Mouse (Mus musculus): ENCODE measurements around the gene Il21r. TPM values are rescaled to one million over a fixed set of nuclear protein-coding genes. Genes with fewer than 3 reads are reported as not detected.

Gene Il21r
- polyA plus RNA-seq (2016; fragmentation: Nextera tagmentation; extraction: Ambion mirVana): 0.27 and 0.35 TPM in 2 replicates

DNA sequence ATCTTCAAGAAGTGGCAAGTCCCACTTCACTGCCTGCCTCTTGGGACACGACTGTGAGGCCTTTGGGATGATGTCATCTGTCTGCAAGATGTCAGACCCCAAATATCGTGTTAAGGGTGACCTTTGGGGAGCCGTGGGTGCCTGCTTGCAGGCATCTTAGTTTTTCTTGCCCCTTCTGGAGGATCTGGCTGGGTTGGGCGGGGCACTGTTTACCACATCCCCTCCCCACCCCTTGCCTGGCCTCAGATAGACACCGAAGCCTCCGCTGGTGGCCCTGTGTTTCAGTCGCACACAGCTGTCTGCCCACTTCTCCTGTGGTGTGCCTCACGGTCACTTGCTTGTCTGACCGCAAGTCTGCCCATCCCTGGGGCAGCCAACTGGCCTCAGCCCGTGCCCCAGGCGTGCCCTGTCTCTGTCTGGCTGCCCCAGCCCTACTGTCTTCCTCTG lies at the start of gene Il21r:
TSS of gene Il21r (plus strand) at position 245 of the 447 bp plus-strand sequence.
- ATAC-seq (ENCODE audit: low FRiP score, low read depth): no peak
- no peak within 1 kb of the TSS for H3K27ac ChIP-seq

DNA sequence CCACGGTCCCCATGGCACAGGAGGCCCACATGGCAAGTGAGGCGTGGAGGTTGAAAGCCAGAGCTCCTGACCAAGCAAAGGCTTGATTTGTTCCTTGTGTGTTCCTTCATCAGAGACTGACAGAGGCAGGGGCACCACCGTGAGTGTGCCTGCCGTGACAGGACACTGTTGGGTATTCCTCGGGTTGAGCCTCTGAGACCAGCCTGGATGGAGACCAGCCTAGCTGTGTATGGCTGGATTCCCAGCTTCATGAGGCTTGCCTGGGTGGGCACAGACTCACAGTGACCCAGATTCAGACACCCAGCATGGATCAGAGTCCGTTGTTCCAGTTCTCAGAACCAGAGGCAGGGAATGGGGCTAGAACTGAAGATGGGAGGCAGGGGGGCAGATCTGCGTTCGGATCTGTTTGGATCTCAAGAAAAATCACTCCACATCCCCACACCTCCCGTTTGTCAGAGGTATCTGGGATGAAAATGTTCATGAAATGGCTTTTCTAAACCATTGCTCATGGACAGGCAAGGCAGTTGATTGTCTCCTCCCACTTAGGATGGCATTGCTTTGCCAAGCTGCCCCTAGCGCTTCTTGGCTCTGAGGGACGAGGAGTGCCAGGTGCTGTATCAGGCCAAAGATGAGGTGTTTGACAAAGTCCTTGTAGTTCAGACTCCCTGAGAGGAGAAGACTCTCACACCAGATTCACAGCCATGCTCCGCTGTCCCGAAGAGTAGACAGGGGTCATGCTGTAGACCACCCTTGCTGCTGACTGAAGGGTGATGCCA lies 49.4 kb upstream of the Il21r start:
- Histone ChIP-seq H3K9ac (no peak overlapping the region), H3K4me2 (replicated peaks) (peak overlapping the region; percentile 22; the same call in 1 of the 2 replicates), H3K4me1 (peaks cover 14% of the 10 kb centered on the region; the same call in 1 of the 2 replicates), H3K27ac (no peak overlapping the region), H3K9me3 (no peaks in the 10 kb centered on the region), H3K4me3 (no peak overlapping the region), H3K27me3 (replicated peaks) (peaks cover 25% of the 10 kb centered on the region; the same call in 1 of the 2 replicates), H3K36me3 (no peaks in the 10 kb centered on the region)
- 89% methylated on average over 13 of the region's 13 CpGs for whole genome bisulfite sequencing
- no peak for ATAC-seq (ENCODE audit: low FRiP score, low read depth)

More for the DNA sequence above, at the start of gene Il21r:
- Histone ChIP-seq H3K9ac (no peak within 1 kb of the TSS), H3K4me3 (no peak within 1 kb of the TSS), H3K36me3 (no peaks in the 10 kb centered on the region), H3K4me2 (replicated peaks) (no peak within 1 kb of the TSS), H3K9me3 (no peaks in the 10 kb centered on the region), H3K4me1 (no peaks in the 10 kb centered on the region; the same call in 1 of the 2 replicates), H3K27me3 (replicated peaks) (no peaks in the 10 kb centered on the region)
- WGBS: 74% methylated on average over 11 of the region's 11 CpGs

DNA sequence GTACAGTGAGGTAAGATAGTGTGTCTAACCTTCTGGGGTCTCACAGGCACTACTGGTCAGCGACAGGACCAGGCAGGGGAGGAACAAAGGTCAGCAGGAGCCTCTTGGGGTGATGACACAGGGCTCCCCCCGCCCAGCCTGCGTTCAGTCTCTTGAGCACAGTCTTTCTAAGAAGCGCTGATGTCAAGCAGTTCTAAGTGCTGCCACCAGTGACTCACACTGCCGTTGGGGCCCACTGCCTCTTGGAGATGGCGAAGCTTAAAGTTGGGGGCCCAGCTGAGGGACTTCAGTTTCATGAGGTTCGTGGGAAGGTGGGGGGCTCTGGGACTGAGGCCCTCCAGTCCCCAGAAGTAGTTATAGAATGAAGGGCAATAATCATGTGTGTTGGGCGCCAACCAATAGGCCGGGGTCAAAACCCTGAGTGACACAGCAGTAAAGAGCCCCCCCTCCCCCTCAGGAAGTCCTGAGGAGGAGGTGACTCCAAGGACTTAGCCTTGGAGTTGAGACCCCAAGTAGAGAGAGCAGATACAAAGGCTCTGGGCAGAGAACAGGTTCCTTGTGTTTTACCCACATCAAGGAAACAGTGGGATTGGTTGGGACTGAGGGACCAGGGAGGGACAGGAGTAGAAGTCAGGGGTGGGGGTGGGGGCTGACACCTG lies 48.6 kb upstream of the Il21r start:
- no peak overlapping the region for H3K9ac ChIP-seq
- H3K4me3 ChIP-seq: no peak overlapping the region
- 87% methylated on average over 9 of the region's 9 CpGs for WGBS
- no peak for ATAC-seq (ENCODE audit: low FRiP score, low read depth)
- H3K36me3 ChIP-seq: no peaks in the 10 kb centered on the region
- H3K9me3 ChIP-seq: no peaks in the 10 kb centered on the region
- H3K27me3 ChIP-seq (replicated peaks): peaks cover 25% of the 10 kb centered on the region; the same call in 1 of the 2 replicates
- no peak overlapping the region for H3K4me2 ChIP-seq (replicated peaks)
- H3K4me1 ChIP-seq: peaks cover 14% of the 10 kb centered on the region; the same call in 1 of the 2 replicates
- H3K27ac ChIP-seq: no peak overlapping the region

DNA sequence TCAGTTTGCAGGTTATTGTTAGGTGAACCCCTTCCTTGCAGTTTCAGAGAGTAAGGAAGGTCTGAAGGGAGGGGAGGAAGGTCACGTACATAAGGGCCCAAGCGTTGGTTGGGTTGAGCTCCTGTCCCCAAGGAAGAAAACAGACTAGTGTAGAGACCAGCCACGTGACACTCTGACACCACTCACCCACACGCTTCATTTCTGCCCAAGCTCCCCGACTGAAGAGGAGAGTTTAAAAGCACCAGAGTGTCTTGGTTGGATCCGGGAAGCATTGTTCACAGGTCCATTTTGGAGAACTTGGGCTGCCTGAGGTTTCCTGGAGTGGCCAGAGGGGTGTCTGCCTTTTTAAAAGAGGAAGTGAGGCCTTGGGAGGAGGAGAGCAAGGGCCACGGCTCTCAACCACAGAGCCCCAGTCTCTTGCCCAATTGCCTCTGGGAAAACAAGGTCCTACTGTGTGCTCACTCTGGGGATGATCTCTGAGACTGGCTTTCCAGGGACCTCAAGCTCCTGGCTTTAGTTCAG lies 47.8 kb upstream of the Il21r start:
- Histone ChIP-seq H3K27ac (no peak overlapping the region), H3K27me3 (replicated peaks) (peaks cover 21% of the 10 kb centered on the region; the same call in 1 of the 2 replicates), H3K4me3 (no peak overlapping the region), H3K4me1 (peaks cover 14% of the 10 kb centered on the region; the same call in 1 of the 2 replicates), H3K9ac (no peak overlapping the region), H3K4me2 (replicated peaks) (no peak overlapping the region), H3K9me3 (no peaks in the 10 kb centered on the region), H3K36me3 (no peaks in the 10 kb centered on the region)
- ATAC-seq (ENCODE audit: low FRiP score, low read depth): no peak
- WGBS: 90% methylated on average over 7 of the region's 7 CpGs

DNA sequence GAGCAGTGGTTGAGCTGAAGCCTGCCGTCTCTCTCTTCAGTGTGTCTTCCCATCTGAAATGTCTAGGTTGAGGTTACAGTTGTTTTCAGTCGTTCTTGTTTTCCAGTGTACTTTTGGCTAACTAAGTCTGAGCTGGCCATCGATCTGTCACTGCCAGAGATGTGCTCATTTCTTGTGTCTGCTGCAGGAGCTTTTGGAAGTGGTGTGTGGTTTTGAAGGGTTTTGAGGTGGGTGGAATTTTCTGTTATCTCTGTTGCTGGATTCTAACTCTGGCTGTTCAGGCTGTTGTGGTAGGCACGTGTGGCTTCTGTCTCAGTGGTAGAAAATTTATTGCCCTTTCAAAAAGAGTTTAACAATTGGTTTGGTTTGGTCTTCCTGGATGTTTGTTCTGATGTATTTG lies 47.1 kb upstream of the Il21r start:
- no peak overlapping the region for H3K9ac ChIP-seq
- no peak overlapping the region for H3K4me3 ChIP-seq
- H3K27me3 ChIP-seq (replicated peaks): peaks cover 14% of the 10 kb centered on the region; the same call in 1 of the 2 replicates
- H3K9me3 ChIP-seq: no peaks in the 10 kb centered on the region
- 70% methylated on average over 4 of the region's 4 CpGs for WGBS
- no peak for ATAC-seq (ENCODE audit: low FRiP score, low read depth)
- H3K36me3 ChIP-seq: no peaks in the 10 kb centered on the region
- peaks cover 14% of the 10 kb centered on the region; the same call in 1 of the 2 replicates for H3K4me1 ChIP-seq
- H3K4me2 ChIP-seq (replicated peaks): no peak overlapping the region
- H3K27ac ChIP-seq: no peak overlapping the region

DNA sequence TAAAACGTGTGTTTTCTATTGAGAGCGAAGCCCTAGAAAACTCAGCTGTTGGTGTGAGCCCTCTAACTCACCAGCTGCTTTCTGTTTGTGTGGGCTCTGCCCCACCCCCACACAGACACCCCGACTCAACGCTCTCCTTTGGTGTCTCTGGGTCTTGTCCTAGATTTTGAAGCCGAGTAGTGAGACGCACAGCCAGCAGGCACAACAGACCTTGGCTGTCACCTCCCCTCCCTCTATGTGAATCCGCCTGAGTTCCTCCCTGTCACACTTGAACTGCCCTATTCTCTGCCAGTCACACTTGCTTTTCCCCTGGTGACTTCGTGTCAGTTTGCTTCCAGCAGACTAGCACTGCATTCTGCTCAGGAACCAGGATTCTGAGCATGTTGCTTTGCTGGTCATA lies 46.4 kb upstream of the Il21r start:
- H3K9me3 ChIP-seq: no peaks in the 10 kb centered on the region
- no peak overlapping the region for H3K4me3 ChIP-seq
- peaks cover 11% of the 10 kb centered on the region; the same call in 1 of the 2 replicates for H3K27me3 ChIP-seq (replicated peaks)
- H3K4me2 ChIP-seq (replicated peaks): no peak overlapping the region
- peaks cover 7% of the 10 kb centered on the region; the same call in 1 of the 2 replicates for H3K4me1 ChIP-seq
- no peaks in the 10 kb centered on the region for H3K36me3 ChIP-seq
- H3K27ac ChIP-seq: no peak overlapping the region
- H3K9ac ChIP-seq: no peak overlapping the region
- 73% methylated on average over 8 of the region's 8 CpGs for whole genome bisulfite sequencing
- no peak for ATAC-seq (ENCODE audit: low FRiP score, low read depth)

DNA sequence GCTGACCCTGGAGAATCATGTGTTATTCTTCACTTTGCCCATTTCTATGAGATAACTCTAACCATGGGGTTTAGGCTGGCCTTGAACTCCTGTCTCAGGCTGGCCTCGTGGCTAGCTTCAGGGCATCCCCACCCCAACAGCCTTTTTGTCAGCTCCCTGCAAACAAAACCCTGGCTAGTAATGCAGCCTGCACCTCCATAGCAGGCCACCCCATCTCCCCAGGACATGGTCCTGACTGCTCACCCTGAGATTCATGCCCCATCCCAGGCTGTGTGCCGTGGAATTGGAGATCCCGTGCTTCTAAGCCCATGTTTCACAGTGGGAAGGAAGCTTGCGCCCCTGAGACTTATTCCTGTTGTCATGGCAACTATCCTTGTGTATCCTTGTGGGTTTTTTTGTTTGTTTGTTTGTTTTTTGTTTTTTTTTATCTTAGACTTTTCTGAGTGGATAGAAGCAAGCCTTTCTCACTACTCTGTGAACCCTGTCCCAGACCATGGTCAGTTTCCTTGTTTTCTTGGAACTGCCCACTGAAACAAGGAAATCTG lies 44.8 kb upstream of the Il21r start:
- 75% methylated on average over 4 of the region's 4 CpGs for WGBS
- no peak for ATAC-seq (ENCODE audit: low FRiP score, low read depth)
- no peak overlapping the region for H3K27ac ChIP-seq
- no peaks in the 10 kb centered on the region for H3K36me3 ChIP-seq
- no peak overlapping the region for H3K9ac ChIP-seq
- 0 out of 2 replicates have a peak, but pooled peaks cover 3% of the 10 kb centered on the region for H3K27me3 ChIP-seq (replicated peaks)
- no peak overlapping the region for H3K4me2 ChIP-seq (replicated peaks)
- H3K9me3 ChIP-seq: no peaks in the 10 kb centered on the region
- no peaks in the 10 kb centered on the region; the same call in 1 of the 2 replicates for H3K4me1 ChIP-seq
- H3K4me3 ChIP-seq: no peak overlapping the region

DNA sequence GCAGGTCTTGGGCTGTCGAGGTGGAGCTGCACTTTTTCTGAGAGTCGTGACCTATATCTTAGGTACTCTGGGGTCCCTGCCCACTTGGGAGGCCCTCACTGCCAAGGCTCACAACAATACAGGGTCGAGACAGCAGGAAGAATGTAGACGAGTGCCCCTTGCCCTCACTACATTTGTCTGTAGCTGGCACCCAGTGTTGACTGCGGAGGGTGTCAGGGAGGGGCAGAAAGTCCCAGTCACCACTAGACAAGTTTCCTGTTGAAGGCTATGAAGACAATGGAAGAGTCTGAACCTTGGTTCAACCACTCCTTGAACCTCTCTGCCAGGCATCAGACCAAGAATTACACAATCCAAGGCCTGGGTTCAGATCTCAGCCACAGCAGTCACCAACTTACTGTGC lies 44.2 kb upstream of the Il21r start:
- H3K4me2 ChIP-seq (replicated peaks): no peak overlapping the region
- no peak overlapping the region for H3K4me3 ChIP-seq
- H3K27ac ChIP-seq: no peak overlapping the region
- H3K36me3 ChIP-seq: no peaks in the 10 kb centered on the region
- no peak for ATAC-seq (ENCODE audit: low FRiP score, low read depth)
- no peaks in the 10 kb centered on the region for H3K27me3 ChIP-seq (replicated peaks)
- no peak overlapping the region for H3K9ac ChIP-seq
- 67% methylated on average over 5 of the region's 5 CpGs for WGBS
- H3K9me3 ChIP-seq: no peaks in the 10 kb centered on the region
- H3K4me1 ChIP-seq: no peaks in the 10 kb centered on the region; the same call in 1 of the 2 replicates

DNA sequence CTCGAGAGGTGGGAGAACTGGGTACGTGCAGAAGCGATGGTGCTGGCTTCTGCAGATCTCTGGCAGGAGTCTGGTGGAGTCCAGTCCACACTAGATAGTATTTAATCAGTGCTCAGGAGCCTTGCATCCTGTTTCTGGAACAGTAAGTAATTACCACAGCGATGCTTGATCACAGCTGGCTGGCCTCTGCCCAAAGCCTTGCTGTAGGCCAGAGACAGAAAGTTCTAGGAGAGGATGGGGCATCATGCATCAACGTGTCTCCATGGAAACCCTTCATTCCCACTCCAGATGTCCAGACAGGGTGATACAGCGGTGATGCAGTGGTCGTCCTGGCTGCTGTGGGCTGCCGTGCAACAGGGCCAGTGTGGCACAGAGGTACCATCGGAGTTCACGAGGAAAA lies 43.7 kb upstream of the Il21r start:
- Histone ChIP-seq H3K36me3 (no peaks in the 10 kb centered on the region), H3K27me3 (replicated peaks) (no peaks in the 10 kb centered on the region), H3K27ac (no peak overlapping the region), H3K4me1 (no peaks in the 10 kb centered on the region; the same call in 1 of the 2 replicates), H3K4me3 (no peak overlapping the region), H3K4me2 (replicated peaks) (no peak overlapping the region), H3K9me3 (no peaks in the 10 kb centered on the region), H3K9ac (no peak overlapping the region)
- no peak for ATAC-seq (ENCODE audit: low FRiP score, low read depth)
- WGBS: 87% methylated on average over 10 of the region's 10 CpGs

DNA sequence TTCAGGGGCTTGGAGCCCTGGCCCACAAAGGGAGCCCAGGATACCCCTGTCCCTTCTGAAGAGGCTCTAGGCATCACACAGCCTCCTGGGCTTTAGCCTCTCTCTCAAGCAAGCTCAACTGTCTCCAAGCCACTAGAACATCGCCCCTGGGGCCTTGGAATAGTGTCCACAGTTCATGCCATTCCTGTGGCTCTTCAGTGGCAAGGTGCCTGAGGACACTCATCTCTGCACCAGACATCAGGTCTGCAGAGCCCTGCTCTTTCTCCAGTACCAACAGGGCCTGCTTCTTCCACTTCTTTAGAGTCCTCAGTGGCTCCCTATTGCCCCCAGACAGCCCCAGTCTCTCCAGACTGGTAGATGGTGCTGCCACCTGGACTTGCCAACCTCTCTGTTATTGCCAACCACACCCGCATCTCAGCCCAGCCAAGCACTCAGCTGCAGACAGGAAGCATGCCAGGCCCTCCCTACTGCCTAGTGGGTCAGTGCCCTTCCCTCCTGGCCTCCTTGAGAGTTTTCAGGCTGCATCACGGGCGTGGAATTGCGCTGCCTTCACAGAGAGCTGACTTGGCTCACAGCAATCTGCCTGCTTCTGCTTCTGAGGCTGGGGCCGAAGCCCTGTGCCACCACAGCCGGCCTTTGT lies 43.0 kb upstream of the Il21r start:
- H3K27ac ChIP-seq: no peak overlapping the region
- H3K9me3 ChIP-seq: no peaks in the 10 kb centered on the region
- no peak overlapping the region for H3K9ac ChIP-seq
- ATAC-seq (ENCODE audit: low FRiP score, low read depth): no peak
- H3K4me3 ChIP-seq: no peak overlapping the region
- no peaks in the 10 kb centered on the region; the same call in 1 of the 2 replicates for H3K4me1 ChIP-seq
- 84% methylated on average over 7 of the region's 7 CpGs for WGBS
- H3K27me3 ChIP-seq (replicated peaks): no peaks in the 10 kb centered on the region
- H3K36me3 ChIP-seq: no peaks in the 10 kb centered on the region
- no peak overlapping the region for H3K4me2 ChIP-seq (replicated peaks)

DNA sequence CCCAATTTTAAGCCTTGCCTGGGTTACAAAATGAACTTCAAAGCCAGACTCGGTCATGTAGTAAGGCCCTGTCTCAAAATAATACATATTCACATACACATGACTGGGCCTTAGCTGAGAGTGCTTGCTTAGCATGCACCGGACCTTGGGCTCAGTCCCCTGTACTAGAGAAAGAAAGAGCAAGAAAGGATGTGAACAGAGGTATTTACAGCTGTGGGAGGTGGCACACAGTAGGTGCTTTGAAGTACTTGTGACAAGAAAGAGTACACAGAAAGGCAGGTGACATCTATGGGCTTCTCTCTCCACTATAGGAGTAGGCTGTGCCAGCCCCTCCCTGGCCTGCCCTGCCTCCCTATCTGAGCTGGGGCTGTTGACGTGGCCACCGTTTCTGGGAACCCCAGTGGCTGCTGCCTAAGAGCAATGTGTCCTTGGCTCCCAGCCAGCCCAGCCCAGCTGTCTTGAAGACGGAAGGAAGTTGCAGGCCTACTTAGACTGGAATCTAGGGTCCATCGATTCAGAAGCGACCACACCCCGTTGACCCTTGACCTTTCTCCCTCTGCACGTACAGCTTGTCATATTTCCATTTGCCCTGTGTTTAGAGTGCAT lies 42.0 kb upstream of the Il21r start:
- H3K27me3 ChIP-seq (replicated peaks): no peaks in the 10 kb centered on the region
- no peak for ATAC-seq (ENCODE audit: low FRiP score, low read depth)
- no peaks in the 10 kb centered on the region for H3K9me3 ChIP-seq
- no peak overlapping the region for H3K9ac ChIP-seq
- H3K4me3 ChIP-seq: no peak overlapping the region
- no peak overlapping the region for H3K27ac ChIP-seq
- peaks cover 3% of the 10 kb centered on the region for H3K4me1 ChIP-seq
- WGBS: 77% methylated on average over 9 of the region's 9 CpGs
- no peak overlapping the region for H3K4me2 ChIP-seq (replicated peaks)
- no peaks in the 10 kb centered on the region for H3K36me3 ChIP-seq
